Mouse (Mus musculus): ENCODE data around the gene Nkain2.

DNA sequence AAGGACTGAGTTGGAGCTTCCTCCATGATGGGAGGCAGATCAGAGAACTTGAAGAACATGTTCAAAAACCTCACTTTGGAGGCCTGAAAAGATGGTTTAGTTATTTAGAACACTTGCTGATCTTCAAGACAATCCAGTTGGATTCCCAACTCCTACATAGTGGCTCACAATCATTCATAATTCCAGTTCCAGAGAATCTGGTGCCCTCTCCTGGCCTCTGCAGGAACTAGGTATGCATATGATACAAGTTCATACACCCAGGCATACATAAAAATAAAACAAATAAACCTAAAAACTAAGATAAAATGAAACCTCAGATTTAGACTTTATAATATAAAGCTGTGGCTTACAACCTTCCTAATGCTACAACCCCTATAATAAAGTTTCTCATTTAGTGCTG lies 4.8 kb upstream of the Nkain2 start:
- TF ChIP-seq CTCF (conservative IDR thresholded peaks at IDR 0.05 in 1 of 2, IDR thresholded peaks at IDR 0.05 in 1 of 2; ENCODE audit: low read depth in 2 of 2, low read length in 2 of 2) = no peak
- TF ChIP-seq E2F4 (IDR thresholded peaks at IDR 0.05; ENCODE audit: insufficient replicate concordance, low read depth, low read length) = no peak
- TF ChIP-seq JUND (conservative IDR thresholded peaks at IDR 0.05; ENCODE audit: low read depth, low read length) = no peak
- no peak for TF ChIP-seq MAFK (IDR thresholded peaks at IDR 0.05; ENCODE audit: insufficient replicate concordance, low read length)
- TF ChIP-seq MAZ (IDR thresholded peaks at IDR 0.05; ENCODE audit: low read depth, low read length) = no peak

Measured in CH12.LX (cell line).